Mouse (Mus musculus): ENCODE results near the gene Zfp933.

DNA sequence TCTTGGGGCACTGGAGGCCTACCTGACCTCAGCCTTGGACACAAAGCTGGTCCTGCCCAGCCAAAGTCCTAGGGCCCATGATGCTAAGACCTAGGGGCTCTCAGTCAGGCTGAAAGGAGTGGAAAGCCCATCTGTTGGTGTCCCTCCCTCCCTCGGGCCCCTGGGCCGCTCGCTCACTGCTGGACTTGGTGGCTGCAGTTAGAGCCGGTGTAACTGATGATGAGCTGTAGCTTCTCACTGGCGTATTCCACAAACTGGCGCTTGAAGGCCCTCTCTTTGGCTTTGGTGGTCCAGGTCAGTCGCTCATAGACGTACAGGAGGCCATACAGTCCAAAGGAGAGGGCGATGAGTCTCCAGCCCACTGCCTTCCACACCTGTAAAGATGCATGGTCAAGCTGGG lies 30.4 kb upstream of the Zfp933 start:
- TF ChIP-seq CTCF (IDR thresholded peaks at IDR 0.05; ENCODE audit: insufficient read depth, low read depth, low read length) = no peak
- no peak for TF ChIP-seq POLR2A (IDR thresholded peaks at IDR 0.05; ENCODE audit: insufficient read depth, low read depth, low read length)

Data from olfactory bulb, adult 2 months (tissue).